Mouse (Mus musculus): Measurements from ENCODE around the gene Nhlrc1.

DNA sequence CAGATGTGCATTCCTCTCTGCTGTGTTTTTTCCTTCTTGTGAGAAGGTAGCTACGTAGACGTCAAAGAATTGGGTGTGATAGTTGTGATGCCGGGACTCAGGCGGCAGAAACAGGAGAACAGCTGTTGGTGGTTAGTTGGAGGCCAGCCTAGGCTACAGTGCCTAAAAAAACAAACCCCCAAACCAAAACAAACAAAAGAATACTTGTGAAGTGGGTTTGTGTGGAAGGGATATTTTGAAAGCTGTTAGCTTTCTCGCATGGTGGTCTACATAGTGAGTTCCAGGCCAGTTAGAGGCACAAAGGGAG lies 498 bp upstream of the Nhlrc1 start:
- TF ChIP-seq HCFC1 (IDR thresholded peaks at IDR 0.05; ENCODE audit: borderline replicate concordance, insufficient read depth, low read length) (no peak), MAFK (IDR thresholded peaks at IDR 0.05; ENCODE audit: insufficient read depth, low read depth, low read length) (no peak), CHD2 (IDR thresholded peaks at IDR 0.05; ENCODE audit: low read depth, low read length) (no peak)

Measured in ES-E14 (cell line).